Mouse (Mus musculus) 3134 (cell line): ENCODE measurements around the gene Psmg3.

Experiments used
- DNase-seq: peaks from one replicate; pipeline ENCODE4 v3.0.0-alpha.2; 2011; ENCODE audit warnings: low spot score; ENCODE audit not compliant: insufficient read length; ENCODE audit errors: extremely low read depth

Psmg3 gene

DNA sequence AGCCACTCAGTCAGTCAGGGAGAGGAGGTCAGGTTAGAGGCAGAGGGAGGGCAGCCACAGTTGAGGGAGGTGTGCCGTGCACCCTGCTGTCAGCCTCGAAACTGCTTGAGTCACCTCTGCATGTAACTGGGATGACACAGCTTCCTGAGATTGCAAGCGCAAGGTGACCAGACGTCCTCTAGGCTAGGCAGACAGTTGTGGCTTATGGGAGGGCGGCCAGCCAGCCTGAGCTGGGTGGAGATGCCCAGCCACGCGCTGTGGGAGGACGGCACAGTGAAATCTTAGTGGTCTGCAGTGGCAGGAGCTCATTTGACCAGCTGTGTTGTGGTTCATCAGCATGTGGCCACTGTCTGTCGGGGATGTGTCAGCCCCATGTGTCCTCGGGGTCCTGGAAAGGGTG, 31.7 kb downstream of the Psmg3 start:
- DNase-seq: peak; percentile 84

- no peak for DNase-seq
These were observed 32.5 kb downstream of the Psmg3 start for GRCm38 (mm10) chr5:139794137-139794536.

- peak; percentile 60 for DNase-seq
These were observed 33.2 kb downstream of the Psmg3 start for GRCm38 (mm10) chr5:139793338-139794089.

DNA sequence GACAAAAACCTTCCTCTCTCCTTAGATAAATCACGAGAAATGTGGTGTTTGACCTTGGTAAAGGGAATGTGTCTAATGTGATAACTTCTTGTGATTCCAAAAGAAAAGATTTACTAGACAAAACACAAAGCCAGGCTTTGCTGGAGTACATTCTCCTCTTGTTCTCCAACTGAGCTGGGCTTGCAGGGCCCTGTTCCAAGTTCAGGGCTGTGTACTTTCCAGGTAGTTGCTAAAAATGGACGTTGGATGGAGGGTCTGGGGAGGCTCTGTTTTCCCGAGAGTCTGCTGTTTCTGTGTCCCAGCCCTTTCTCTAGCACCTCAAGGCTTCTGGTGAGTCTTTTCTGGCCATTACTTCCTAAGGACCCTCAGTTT, 33.7 kb downstream of the Psmg3 start:
- no peak for DNase-seq

GRCm38 (mm10) chr5:139792159-139792775, 34.4 kb downstream of the Psmg3 start:
- no peak for DNase-seq

GRCm38 (mm10) chr5:139791227-139792158, 35.2 kb downstream of the Psmg3 start, which contains the start of gene Mafk:
Mafk (plus strand) TSS chr5:139791513.
- DNase-seq: peak; percentile 99

- DNase-seq: peak; percentile 81
These were observed 37.2 kb downstream of the Psmg3 start for GRCm38 (mm10) chr5:139789466-139789865.

- DNase-seq: no peak
These were observed 45.3 kb downstream of the Psmg3 start for GRCm38 (mm10) chr5:139781406-139781805.

- DNase-seq: no peak
These were observed 49.7 kb downstream of the Psmg3 start for GRCm38 (mm10) chr5:139776966-139777365.

GRCm38 (mm10) chr5:139775216-139775926, 51.3 kb downstream of the Psmg3 start, which contains the start of gene Ints1:
Ints1 (minus strand) TSS chr5:139775674.
- peak; percentile 86 for DNase-seq
